Mouse (Mus musculus): Measurements from ENCODE around the gene Olfr161. TPM values are rescaled to one million over a fixed set of nuclear protein-coding genes. Genes with fewer than 3 reads are reported as not detected.
"Not testable (repeated sequence)": the region's sequence is repeated elsewhere in the genome, so short reads cannot be mapped to it uniquely, and the experiment has no call there.

Gene Olfr161
- not detected in 2 replicates for polyA plus RNA-seq (2012; rRNA removed)

DNA sequence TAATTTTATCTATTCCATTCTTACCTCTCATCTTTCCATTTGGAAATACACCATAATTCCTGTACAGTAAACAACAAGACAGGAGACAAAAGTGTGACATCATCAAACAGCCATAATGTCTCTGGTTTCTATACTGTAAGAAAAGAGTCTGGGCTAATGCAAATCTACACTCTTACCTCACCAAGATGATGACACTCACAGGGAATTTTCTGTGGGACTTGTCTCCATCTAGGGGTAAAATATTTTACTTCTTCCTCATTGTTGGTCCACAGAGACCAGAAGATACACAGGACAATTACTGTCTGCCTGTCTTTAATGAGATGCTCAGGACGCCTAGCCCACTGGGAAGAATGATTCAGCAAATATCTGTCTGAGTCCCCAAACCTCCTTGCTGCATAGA, at the start of gene Olfr161:
TSS of gene Olfr161 (plus strand) at position 352 of the 400 bp plus-strand sequence.
- DNase-seq (ENCODE audit: low read depth) = no peak

DNA sequence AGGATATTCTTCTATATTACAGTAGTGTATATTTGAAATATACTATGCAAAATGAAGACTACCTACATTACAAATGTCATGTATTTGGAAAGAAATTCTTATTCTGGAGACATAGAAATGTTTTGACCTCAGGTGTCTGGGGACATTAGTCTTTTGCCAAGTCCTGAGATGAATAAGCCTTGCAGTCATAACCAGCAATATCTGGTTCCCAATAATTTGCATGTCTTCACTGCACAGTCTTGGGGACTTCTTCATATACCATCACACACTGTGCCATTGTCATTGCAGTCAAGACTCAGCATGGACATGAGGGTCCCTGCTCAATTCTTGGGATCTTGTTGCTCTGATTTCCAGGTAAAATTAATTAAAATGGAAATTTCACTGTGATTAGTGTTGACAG, 27.3 kb upstream of the Olfr161 start:
- DNase-seq (ENCODE audit: low read depth) = no peak

DNA sequence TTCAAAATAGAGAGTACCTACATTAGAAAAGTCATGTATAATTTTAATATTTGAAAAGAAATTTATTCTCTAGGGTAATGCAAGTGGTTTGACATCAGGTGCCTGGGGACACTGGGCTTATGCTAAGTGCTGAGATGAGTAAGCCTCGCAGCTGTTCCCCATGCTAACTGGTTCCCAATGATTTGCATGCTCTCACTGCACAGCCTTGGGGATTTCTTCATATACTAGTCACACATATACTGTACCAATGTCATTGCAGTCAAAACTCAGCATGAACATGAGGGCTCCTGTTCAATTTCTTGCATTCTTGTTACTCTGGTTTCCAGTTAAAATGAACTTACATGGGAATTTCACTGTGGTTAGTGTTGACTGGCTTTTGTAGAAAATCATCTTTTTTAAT, 13.2 kb upstream of the Olfr161 start:
- not testable (repeated sequence) for DNase-seq (ENCODE audit: low read depth)

DNA sequence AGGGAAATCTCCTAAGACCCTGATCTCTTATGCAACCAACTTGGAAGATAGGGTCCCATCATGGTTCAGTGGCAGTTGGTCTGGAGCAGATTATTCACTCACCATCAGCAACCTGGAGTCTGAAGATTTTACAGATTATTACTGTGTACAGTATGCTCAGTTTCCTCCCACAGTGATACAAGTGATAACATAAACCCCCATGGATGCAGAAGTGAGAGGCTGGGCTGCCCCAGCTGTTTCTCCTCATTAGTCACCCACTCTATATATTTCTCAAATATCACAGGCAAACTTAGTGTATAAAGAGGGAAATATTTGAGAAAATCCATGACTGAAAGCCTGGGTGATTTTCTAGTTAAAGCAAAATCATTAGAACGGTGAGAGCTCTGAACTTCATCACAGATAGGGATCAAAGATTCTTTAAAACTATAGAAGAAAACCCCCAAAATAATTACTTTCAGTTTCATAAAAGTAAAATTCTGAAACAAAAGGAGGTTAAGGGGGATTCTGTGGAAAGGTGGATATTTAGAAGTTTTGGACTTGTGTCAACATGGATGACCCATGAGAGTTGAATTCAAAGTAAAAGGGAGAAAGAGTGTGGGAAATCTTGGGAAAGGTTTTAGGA, 12.5 kb upstream of the Olfr161 start:
- not testable (repeated sequence) for DNase-seq (ENCODE audit: low read depth)

DNA sequence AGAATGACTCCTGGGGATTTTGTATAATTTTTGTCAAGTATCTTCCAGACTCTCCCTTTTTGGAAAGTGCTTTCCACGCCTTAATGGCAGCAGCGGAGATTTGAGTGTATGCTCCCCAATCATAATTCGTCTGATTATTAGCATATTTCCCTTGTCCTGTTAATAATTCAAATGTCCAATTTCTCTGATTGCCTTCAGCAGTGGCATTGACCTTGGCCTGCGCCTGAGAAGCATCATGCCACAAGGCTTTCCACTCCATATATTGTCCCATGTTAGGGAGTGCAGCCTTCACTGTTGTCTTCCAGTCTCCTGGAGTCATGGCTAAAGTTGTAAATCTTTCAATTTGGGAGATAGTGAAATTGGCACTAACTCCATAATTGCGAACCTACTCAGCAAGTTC, 40.5 kb downstream of the Olfr161 start:
- not testable (repeated sequence) for DNase-seq (ENCODE audit: low read depth)

DNA sequence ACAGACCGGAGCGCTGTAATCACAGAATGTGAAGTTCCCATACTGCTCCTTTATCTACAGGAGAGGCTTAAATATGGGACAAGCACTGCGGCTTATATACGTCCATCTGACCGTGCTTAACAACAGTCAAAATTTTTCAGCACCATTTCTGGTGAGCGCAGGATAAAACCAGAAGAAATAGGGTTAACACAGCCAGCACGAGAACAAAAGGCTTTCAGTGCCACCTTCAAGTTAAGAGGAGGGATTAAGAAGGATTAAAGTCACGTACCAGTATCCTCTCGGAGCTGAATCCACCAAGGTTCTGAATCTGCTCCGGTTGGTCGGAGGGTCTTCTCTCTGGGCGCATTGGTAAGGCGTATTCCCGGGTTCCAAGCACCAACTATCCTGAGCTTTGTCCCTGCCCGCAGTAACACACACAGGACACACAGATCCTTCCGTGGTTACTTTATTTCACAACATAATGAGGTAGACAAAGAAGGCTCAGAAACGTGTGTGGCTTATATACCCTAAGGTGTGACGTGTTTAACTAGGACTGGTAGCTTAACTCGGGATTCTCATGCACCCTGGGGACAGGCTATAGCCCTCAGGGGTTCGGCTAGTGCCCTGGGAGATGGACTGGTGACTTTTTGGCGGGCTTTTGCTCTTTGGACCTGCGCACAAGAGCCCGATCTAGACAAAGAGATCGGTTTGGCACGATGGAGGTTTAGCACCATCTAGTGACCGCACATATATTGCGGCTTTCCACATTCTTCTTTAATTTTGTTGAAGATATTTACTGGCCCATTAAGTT, 41.9 kb downstream of the Olfr161 start:
- not testable (repeated sequence) for DNase-seq (ENCODE audit: low read depth)

Other genes starting within 250 kb of the Olfr161 start
- gene Mefv, start 127.1 kb downstream of the Olfr161 start, polyA plus RNA-seq (2012; rRNA removed) = 0.14 and 0.24 TPM in 2 replicates
- 9.7 and 10.2 TPM in 2 replicates for gene Zfp263, start 153.1 kb downstream of the Olfr161 start, polyA plus RNA-seq (2012; rRNA removed)
- gene Olfr15, start 239.8 kb downstream of the Olfr161 start, polyA plus RNA-seq (2012; rRNA removed) = not detected in 2 replicates